Mouse (Mus musculus) lung, adult 2 months (tissue): ENCODE data around the gene Zfp354c.

ENCODE experiments used
- CTCF ChIP-seq: fragments of 200-500 bp; IDR thresholded peaks from 2 replicates; pipeline ENCODE4 v1.5.1; 2011; ENCODE audit warnings: mild to moderate bottlenecking, low read length, control low read depth; ENCODE audit not compliant: insufficient read depth
- POLR2A ChIP-seq: fragments of 200-500 bp; IDR thresholded peaks from 2 replicates; pipeline ENCODE4 v1.6.1; 2011; ENCODE audit warnings: low read depth, mild to moderate bottlenecking, control low read depth, low read length, borderline replicate concordance; ENCODE audit errors: extremely low read depth

- TF ChIP-seq CTCF (no peak), POLR2A (no peak)
These were observed 13.3 kb downstream of the Zfp354c start for GRCm38 (mm10) chr11:50814233-50814632.
